Mouse (Mus musculus) gastrocnemius, postnatal 10 days (tissue): Measurements from ENCODE around the gene Hypk. TPM values are rescaled to one million over a fixed set of nuclear protein-coding genes. Genes with fewer than 3 reads are reported as not detected.
A peak's percentile ranks its signal among the peaks of the same experiment; 100 is the strongest.
"Not testable (repeated sequence)": the region's sequence is repeated elsewhere in the genome, so short reads cannot be mapped to it uniquely, and the experiment has no call there.

ENCODE experiments used
- DNase-seq: peaks from one replicate; pipeline ENCODE4 v3.0.0; 2021; ENCODE audit warnings: mixed read lengths
- total RNA-seq, 2 experiments: library from RNA; stranded (reverse); gene quantifications; 2 replicates each; pipeline ENCODE4 v1.2.3; 2021

Gene Hypk
- total RNA-seq, 2 experiments from 2014 or later: 23.1 to 30.5 TPM

- peak; percentile 38 for DNase-seq
Observed at GRCm38 (mm10) chr2:121448136-121448535, 5.0 kb upstream of the Hypk start.

GRCm38 (mm10) chr2:121448739-121449535, 4.2 kb upstream of the Hypk start, which contains the start of gene Serf2:
Gene Serf2 (plus strand): TSS chr2:121449195.
- DNase-seq: peak; percentile 100

GRCm38 (mm10) chr2:121449545-121450011, 3.5 kb upstream of the Hypk start:
- DNase-seq: peak; percentile 56

GRCm38 (mm10) chr2:121450093-121450492, 3.0 kb upstream of the Hypk start:
- DNase-seq: no peak

GRCm38 (mm10) chr2:121452361-121452760, 729 bp upstream of the Hypk start:
- no peak for DNase-seq

GRCm38 (mm10) chr2:121453917-121454316, 827 bp downstream of the Hypk start:
- no peak for DNase-seq

- no peak for DNase-seq
Observed at GRCm38 (mm10) chr2:121455534-121455933, 2.4 kb downstream of the Hypk start.

- peak; percentile 78 for DNase-seq
Observed at GRCm38 (mm10) chr2:121456692-121457642, 3.9 kb downstream of the Hypk start, which contains the start of gene Serinc4. Gene Serinc4 (minus strand): TSS chr2:121456781.

- no peak for DNase-seq
Observed at GRCm38 (mm10) chr2:121460071-121460470, 7.0 kb downstream of the Hypk start.

GRCm38 (mm10) chr2:121468982-121469381, 15.9 kb downstream of the Hypk start:
- not testable (repeated sequence) for DNase-seq

GRCm38 (mm10) chr2:121472783-121473182, 19.7 kb downstream of the Hypk start:
- DNase-seq: not testable (repeated sequence)

- peak; percentile 68 for DNase-seq
Observed at GRCm38 (mm10) chr2:121473301-121474179, 20.4 kb downstream of the Hypk start, which contains the start of gene Mfap1b. Gene Mfap1b (minus strand): TSS chr2:121474067.

- no peak for DNase-seq
Observed at GRCm38 (mm10) chr2:121474180-121474535, 21.1 kb downstream of the Hypk start.

- DNase-seq: not testable (repeated sequence)
Observed at GRCm38 (mm10) chr2:121475306-121475705, 22.2 kb downstream of the Hypk start.

- DNase-seq: no peak
Observed at GRCm38 (mm10) chr2:121477491-121478266, 24.6 kb downstream of the Hypk start.

GRCm38 (mm10) chr2:121480498-121480897, 27.4 kb downstream of the Hypk start:
- no peak for DNase-seq

- not testable (repeated sequence) for DNase-seq
Observed at GRCm38 (mm10) chr2:121480916-121481315, 27.8 kb downstream of the Hypk start.

- DNase-seq: no peak
Observed at GRCm38 (mm10) chr2:121483576-121483975, 30.5 kb downstream of the Hypk start.

- DNase-seq: not testable (repeated sequence)
Observed at GRCm38 (mm10) chr2:121484403-121484802, 31.3 kb downstream of the Hypk start.

- not testable (repeated sequence) for DNase-seq
Observed at GRCm38 (mm10) chr2:121501550-121501949, 48.5 kb downstream of the Hypk start.
